Mouse (Mus musculus) C2C12 (cell line): ENCODE measurements around the gene Iqch.

Experiments
- CEBPB ChIP-seq: IDR thresholded peaks from one replicate; pipeline ENCODE4 v1.6.1; 2011; ENCODE audit warnings: low read depth, mild to moderate bottlenecking, control low read depth, moderate library complexity
- CTCF ChIP-seq: IDR thresholded peaks from one replicate; pipeline ENCODE4 v1.5.1; 2011; ENCODE audit not compliant: control insufficient read depth, insufficient read depth, insufficient read length
- MAX ChIP-seq: IDR thresholded peaks from one replicate; pipeline ENCODE4 v1.6.1; 2011; ENCODE audit warnings: mild to moderate bottlenecking, control low read depth
- MYOD1 ChIP-seq: IDR thresholded peaks from one replicate; pipeline ENCODE4 v1.6.1; 2011; ENCODE audit warnings: low read depth; ENCODE audit not compliant: control insufficient read depth, insufficient read length

GRCm38 (mm10) chr9:63372541-63372940 is 229.8 kb downstream of the Iqch start:
- TF ChIP-seq MAX (no peak), MYOD1 (no peak), CTCF (no peak), CEBPB (no peak)
